Mouse (Mus musculus) heart, adult 18-20 months (tissue): ENCODE data around the gene Atp2b1. TPM values are rescaled to one million over a fixed set of nuclear protein-coding genes. Genes with fewer than 3 reads are reported as not detected.

Source experiments
- DNase-seq, 2 experiments: peaks; one replicate each; pipeline ENCODE4 v3.0.0; 2021 to 2022; ENCODE audit warnings: mixed read lengths in 1 of 2
- total RNA-seq, 2 experiments: library from RNA; stranded (reverse); gene quantifications; 2 replicates each; pipeline ENCODE4 v1.2.3; 2021

Atp2b1 gene
- total RNA-seq, 2 experiments from 2014 or later, result 61.2 to 61.4 TPM

DNA sequence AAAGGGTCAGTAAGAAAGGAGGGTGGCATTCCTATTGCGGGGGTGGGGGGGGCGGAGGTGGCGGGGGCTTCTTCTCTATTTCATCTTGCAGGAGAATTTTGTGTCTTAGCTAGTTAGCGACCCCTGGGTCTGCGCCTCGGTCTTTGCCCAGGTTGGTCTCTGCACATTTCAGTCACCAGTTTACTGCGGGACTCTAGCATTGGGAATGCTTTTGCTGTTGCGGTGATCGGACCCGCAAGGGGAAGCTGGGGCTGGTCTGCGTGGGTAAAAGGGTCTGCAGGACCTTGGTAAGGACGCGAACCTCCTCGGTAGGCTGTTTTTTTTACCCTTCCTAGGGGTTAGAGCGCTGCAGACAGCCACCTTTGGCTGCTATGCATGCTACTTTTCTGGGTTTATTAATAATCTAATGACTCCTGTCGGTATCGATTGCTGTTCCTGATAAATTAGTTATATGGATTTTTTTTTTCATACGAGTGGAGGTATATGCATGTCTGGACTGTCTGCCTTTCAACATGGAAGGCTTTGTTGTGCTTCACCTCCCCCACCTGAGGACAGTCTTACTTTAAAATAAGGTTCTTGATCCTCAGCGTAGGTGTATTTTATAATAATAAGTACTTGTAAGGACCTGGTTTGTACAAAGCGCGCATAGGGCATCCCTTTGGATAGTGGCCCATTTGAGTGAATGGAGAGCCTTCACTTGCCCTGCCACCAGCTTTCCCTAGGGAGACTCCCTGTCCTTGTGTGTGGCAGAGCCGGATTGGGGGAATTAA, 2.0 kb downstream of the Atp2b1 start:
- DNase-seq, result peak in 1 of 2 experiments; percentile 37

DNA sequence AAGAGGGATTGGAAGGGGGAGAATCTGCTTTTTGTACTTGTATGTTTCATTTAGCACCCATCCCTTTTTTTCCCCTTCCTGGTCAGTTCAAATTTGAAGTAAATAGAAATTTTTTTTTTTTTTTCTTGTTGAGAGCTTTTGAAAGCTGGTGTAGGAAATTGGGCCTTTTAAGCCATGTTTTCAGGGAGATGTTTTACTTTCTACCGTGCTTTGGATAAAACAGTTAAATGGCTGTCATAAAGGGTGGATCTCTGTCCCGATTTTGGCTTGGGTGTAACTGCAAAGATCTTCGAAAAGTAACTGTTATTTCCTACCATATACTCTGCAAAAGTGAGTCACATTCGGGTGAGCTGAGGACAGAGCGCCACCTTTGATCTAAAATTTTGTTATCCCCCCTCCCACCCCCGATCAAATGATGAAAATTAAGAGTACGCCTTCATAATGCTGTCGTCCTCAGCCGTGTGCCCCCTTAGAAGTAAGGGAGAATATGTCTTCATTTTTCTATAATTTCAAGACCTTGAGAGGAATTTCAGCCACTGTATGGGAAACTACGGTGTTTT, 2.7 kb downstream of the Atp2b1 start:
- DNase-seq, result no peak

DNA sequence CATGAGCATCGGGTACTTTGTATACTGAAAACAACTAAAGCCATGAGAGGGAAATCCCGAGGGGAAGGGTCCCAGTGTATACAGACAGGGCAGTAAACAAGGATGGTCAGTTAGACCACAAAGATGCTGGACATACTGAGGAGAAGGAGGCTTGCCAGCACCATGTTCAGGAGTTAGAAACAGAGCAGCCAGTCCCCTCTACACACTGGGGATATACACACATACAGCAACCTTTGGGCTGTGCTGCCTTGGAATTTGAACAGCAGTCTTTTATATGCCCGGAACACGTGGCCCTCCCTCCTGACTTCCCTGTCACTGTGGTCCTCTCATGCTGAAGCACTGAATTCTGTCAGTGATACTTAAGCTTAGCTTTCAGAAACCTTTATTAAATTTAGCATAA, 10.9 kb downstream of the Atp2b1 start:
- DNase-seq, result no peak

DNA sequence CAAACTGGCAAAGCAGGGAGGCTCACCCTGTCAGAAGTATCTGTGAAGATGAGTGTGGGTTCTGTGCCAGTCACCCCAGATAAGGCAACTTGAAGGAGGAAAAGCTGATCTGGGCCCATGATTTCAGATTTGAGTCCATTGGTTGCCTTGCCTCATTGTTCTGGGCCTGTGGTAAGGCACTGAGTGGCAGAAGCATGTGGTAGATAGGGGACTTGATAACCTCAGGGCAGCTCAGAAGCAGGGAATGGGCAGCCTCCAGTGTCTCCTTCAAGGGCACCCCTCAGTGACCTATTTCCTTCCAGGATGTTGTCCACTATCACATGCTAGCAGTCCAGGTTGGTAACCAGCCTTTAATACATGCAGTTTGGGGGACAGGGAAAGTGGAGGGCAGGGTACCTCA, 12.8 kb downstream of the Atp2b1 start:
- DNase-seq, result no peak

DNA sequence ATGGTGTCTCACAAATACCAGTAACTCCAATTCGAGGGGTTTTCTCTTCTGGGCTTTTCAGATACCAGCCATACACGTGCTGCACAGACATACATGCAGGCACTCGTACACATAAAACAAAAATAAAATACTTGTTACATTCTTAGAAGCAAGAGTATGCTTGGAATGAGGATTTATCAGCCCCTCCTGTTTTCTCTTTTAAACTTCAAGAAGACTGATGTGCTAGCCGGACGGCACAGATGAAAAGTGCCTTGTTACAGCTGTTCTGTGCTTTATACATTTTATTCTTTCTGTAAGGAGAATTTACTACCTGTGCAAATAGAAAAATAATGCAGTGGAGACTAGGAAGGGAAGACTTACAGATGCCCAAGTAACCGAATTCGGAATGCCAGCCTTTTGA, 15.2 kb downstream of the Atp2b1 start:
- DNase-seq, result no peak

DNA sequence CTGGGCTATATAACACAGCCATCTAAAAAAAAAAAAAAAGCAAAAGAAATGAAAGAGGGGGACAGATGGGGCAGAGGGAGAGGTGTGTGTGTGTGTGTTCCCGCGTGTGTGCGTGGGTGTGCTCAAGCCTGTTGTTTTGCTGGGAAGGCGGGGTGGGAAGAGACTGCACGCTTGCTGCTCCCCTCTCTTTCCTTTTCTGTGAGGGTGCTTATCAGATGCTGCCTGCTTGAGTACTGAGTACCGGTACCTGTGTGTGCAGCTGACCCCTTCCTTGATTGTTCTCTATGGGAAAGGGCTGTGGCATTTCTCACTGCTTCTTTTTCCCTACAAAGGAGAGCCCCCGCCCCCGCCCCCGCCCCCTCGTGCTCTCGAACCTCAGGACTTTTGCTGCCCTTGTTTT, 15.9 kb downstream of the Atp2b1 start:
- no peak for DNase-seq

DNA sequence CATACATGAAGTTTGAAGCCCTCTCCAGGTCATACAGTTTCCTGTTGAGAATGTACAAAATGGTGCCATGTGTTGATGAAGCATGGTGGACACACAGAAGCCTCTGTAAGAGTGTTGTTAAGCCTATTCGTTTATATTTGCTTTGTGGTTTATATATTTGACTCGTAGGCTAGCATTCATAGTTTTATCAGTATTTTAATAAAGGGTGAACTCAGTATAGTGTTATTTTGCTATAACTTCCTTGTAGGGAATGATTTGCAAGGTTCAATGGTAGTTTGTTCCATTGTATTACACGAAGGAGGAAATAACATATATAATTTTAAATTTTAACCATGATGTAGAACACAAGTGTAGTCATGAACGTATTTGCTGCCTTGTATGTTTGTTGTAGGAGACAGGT, 25.9 kb downstream of the Atp2b1 start:
- DNase-seq, result no peak

DNA sequence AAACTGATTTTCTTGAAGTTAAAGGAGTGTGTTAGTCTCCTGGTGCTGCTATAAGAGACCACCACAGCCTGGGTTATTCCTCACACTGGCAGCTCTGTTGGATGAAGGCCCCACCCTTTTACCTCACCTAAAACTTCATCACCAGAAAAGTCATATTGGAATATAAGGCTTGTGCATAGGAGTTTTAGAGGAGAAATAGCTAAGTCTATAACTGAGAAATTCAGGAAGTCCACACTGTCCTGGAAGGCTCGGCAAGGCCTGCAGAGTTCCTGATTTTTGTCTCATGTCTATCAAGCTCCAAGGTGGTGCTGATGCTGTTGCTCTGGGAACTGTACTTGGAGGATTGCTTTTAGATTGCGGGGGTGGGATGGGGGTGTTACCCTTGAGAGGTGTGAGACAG, 26.6 kb downstream of the Atp2b1 start:
- no peak for DNase-seq

DNA sequence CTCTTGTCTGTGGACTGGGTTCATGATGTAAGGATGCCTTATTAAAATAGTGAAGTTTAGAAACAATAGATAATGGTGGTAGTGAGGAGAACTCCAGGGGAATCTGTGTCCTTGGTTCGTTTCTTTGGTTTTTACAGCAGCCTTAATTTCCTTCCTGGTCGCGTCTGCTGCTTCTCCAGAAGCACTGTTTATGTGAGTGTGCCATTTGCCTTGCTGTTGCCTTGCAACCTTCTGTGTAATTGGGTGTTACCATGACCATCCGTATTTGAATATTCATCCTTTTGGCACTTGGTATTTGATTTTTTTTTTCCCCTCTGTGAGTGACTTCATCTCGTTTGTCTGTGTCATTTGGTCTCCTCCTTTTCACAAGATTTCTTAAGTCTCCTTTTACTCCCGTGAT, 27.8 kb downstream of the Atp2b1 start:
- no peak for DNase-seq

DNA sequence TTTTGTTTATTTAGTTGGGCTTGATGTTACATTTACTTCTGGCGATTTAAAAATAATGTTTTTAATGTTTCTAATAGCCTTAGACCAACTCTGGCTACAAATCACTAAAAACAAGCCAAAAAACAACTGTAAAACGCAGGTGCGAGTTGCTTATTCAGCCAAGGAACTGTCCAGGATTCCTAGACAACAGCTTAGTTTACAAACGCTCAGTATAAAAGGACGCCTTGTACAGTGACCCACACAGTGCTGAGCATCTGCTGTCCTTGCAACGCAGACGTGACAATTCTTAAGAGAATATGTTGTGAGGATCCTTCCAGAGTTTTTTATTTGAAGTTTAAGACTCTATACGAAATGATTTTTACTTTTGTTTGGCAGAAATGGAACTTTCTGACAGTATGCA, 28.8 kb downstream of the Atp2b1 start:
- no peak for DNase-seq

DNA sequence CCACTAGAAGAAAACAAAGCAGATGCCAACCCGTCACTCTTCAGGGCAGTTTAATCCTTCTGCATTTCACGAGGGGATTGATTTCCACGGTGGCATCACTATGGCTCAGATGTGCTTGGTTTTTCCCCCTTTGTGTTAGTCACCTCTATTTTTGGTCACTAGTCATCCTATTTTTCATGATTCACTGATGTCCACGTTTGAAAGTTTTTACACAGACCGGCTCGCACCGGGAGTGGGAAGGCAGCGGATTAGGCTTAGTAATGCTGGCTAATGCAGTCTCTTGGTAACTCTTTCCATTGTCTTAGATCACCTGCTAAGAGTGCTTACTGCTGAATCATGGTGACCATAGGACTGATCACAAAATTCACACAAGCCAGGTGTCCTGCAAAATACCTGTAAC, 29.7 kb downstream of the Atp2b1 start:
- no peak for DNase-seq

DNA sequence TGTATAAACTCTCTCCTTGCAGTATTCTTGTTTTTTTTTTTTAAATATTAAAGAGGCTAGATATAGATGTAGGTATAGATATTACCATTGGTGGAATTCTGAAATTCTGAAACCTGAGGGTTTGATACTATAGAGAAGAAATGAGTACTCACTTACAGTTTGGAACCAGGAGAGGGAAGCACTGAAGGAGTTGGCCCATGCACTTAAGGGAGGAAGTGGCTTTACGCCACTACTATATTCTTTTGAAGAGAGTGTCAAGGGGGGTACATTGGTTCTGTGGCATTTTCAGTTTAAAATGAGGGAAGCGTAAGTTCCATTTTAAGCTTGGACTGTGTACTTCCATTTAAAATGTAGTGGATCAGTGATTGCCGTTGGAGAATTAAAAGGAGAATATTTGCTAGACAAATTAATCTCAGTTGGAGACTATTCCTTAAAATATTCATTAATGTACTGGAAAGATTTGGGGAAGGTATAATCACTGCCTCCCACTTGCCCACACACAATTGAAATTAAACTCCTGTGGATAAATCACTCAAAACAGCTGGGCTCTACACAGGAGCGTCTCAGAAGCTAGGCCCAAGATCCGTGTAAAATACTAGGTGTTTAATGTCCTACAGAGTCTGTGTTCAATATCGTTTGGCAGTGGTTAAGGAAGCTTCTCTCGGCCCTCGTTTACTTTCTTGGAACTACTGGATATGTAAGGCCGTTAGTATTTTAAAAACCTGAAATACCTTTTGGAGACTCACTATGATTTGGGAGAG, 32.0 kb downstream of the Atp2b1 start:
- no peak for DNase-seq

DNA sequence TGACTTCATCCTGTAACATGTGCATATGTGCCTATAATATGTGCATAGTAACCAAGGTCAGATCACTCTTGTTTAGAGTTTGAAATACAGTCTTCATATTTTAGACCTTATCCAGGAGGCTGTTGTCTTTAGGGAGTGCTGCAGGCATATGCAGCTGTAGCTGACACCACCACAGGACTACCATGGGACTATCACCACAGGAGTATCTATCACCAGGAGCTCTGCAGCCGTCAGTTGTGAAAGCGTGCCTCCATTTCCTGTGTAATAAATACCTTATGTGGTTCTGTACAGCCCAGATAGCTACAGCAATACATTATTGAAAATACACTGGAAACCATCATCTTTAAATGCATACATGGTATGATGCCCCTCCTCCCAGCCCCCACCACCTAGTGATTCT, 33.0 kb downstream of the Atp2b1 start:
- DNase-seq, result no peak

DNA sequence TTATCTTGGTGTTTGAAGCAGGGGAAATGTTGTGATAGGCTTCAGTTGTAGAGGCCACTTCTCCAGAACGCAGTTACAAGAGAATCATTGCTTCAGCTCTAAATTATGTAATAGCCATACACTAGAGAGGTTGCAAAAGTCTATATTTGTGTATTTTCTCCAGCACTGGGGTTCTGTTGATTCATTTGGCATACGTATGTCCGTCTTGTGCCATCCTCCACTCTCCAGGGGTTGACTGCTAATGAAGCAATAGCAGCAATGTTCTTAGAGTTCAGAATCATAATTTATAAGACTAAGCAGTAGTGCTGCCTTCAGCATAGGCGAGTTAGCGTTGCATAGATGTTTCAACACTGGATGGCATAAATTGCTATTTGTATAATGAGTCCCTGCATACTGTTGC, 33.9 kb downstream of the Atp2b1 start:
- DNase-seq, result no peak

DNA sequence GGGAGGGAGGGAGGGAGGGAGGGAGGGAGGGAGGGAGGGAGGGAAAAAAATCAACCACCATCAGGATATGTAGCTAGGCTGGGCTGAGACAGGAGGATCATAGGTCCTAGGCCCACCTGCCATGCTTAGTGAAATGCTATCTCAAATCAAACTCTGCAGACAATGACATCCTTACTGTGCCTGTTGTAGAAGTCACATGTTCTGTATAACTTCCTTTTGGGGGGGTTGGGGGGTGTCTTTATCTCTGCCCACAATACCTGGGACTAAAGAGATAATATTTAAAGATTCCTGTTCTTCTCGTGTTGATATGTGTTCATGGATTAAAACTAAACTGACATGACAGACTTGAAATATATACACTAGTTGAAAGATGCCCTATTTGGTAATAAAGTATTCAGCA, 35.5 kb downstream of the Atp2b1 start:
- no peak for DNase-seq

DNA sequence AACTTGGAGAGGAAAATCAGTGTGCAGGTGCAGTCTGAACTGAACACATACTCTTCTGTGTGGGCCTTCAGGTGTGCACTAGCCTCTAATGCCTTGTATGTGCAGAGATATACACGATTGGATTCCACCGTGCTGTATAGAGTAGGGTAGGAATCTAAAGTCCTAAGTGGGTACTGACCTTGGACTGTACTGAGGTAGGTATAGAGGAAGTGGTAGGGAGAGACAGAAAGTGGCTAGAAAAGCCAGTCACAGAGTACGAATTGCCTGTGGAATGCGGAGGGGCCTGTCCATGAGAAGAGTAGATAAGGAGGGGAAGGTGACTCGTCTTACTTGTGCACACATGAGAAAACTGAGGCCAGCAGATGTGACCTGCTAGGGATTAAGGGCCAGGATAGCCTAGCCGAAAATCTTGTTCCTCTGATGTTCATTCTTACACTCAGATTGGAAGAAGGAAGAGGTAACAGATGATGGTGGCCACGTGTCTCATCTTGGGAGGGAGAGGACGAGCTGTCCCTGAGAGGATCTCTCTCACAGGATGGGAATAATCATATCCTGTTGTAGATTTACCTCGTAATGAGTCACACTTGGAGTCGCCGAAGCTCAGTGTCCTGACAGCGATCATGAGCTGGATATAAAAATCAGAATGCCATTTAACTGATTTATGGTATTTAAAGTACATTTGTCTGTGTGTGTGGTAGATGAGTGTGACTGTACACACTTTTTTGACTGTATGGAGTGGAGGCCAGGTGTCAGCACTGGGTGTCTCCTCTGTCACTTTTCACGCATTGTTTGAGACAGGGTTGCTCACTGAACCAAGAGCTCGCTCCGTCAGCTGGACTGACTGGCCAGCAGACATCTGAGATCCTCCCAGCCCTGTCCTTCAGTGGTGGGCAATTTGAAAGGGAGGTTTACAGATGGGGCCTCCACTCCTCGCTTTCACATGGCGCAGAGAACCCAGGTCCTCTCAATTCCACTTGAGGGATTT, 37.4 kb downstream of the Atp2b1 start:
- DNase-seq, result no peak

DNA sequence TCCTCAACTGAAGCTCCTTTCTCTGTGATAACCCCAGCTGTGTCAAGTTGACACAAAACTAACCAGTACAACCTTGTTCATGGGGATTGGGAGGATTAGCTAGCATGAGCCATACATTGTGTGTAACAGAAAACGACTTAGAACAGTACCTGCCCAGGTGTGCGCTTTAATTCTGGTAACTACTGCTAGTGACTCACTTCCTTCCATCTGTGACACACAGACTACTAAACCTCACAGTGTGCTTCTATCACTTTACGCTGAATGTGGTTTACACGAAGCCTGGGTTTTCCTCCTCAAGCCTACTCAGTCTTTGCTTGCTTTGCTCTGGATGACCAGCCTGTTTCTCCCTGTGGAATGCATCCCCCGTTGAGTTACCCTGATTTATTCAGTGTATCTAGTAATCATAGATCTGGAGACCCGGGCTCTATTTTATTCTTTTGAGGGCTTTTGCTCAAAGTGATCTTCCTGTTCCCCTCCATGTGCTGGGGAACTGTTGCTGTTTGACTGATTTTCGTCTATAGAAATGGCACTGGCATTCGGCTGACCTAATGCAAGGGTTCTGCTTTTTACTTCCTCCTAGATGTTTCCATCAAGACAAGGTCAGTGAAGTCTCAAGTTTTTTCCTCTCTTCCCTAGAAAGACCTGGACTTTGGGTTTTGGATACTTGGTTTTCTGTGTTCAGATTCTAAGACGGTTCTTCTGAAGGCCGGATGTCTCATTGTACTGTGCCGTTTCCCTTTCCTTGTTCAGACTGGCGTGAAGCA, 40.2 kb downstream of the Atp2b1 start:
- DNase-seq, result peak in 1 of 2 experiments; percentile 25

DNA sequence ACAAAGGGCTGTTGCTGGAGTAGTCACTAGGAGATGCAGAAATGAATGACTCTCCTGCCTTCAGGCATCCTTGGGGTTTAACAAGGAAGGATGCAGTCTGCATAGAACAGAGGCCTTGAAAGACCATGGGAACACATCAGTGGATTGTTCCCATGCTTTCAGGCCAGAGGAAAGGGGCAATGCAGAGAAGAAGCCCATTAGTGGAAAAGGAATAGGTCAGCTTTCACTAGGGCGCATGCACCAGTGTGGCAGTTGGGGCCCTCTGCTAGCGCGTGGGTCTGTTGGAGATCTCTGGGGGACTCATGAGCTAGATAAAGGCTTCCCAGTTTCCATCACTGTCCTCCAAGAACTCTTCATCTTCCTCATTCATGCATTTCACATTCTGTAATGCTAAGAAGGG, 41.9 kb downstream of the Atp2b1 start:
- DNase-seq, result no peak

DNA sequence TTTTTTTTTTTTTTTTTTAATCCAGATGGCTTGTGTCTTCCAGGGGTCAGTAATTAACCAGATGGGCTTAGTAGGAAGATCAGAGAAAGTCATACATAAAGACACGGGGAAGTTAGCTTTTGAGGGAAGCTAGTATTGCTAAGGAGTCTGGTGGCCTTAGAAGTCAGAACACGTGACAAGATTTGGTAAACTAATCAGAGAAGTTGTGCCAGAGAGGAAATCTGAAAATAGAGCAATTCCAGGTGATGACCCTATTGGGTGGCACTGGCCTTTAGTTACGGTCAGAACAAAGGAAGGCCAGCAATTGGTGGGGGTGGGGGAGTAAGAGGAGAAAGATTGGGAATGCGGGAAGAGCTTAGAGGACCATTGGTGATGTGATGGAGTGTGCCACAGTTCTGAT, 44.5 kb downstream of the Atp2b1 start:
- DNase-seq, result peak in 1 of 2 experiments; percentile 18

DNA sequence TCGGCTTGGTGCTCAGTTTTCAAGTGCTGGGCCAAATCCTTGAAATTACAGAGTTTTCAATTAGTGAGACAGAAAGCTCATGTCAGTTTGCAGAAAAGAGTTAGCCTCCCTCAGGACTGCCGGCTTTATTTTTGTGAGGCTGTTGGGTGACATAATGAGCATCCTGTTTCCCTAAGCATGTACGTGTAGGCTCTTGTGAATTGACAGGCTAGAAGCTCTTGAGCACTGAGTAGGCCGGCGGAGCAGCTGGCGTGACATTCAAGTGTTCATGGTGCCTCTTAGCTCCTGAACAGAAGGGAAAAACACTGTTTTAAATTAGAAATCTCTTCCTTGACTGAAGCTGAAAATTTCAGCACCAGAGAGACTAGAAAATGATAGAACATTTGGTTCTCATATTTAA, 45.2 kb downstream of the Atp2b1 start:
- no peak for DNase-seq

DNA sequence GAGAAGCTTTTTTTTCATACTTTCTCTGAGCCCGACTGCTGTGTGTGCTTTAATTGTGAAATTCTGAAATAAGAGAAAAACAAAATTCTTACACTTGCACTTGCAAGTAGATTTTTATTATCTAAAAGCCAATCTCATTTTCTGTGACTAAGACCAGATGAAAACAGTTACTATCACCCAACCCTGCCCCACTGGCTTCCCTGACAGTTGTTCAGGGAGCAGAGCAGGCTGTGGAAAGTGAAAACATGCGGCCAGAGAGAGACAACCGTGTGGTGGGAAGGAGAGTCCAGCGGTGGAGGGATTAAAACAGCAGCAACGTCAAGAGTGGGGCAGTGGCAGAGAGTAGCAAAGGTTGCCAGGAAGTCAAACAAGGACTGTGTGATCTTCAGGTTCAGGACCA, 46.7 kb downstream of the Atp2b1 start:
- no peak for DNase-seq

DNA sequence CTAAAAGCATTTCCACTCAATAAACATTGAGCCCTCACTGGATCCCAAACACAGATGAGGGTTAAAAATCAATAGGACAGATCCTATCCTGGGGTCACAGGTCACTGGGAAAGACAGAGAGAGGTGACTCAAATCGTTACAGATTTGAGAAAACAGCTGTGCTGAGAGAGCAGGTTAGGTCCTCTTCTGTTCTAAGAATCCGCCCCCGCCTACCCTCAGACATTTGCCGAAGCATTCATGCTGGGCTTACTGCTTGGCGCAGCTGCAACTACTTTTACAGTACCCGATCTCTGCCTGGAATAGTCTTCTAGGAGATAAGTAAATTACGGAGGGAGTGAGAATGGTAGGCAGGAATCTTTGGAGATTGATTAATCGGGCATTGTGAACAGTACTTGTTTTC, 47.9 kb downstream of the Atp2b1 start:
- DNase-seq, result no peak
